Mouse (Mus musculus) myocyte (in vitro differentiated cells): ENCODE data around the gene Mrps26.

ENCODE experiments used
- CEBPB ChIP-seq: IDR thresholded peaks from 2 replicates; pipeline ENCODE4 v1.6.1; 2011; ENCODE audit warnings: mild to moderate bottlenecking, moderate library complexity; ENCODE audit not compliant: poor library complexity, insufficient read depth, severe bottlenecking
- POLR2A ChIP-seq: IDR thresholded peaks from one replicate; pipeline ENCODE4 v1.6.1; 2011; ENCODE audit warnings: low read depth, mild to moderate bottlenecking, control low read depth, moderate library complexity; ENCODE audit not compliant: insufficient read length
- TCF12 ChIP-seq: IDR thresholded peaks from one replicate; pipeline ENCODE4 v1.6.1; 2011; ENCODE audit warnings: mild to moderate bottlenecking, control low read depth; ENCODE audit not compliant: poor library complexity, insufficient read depth, severe bottlenecking

DNA sequence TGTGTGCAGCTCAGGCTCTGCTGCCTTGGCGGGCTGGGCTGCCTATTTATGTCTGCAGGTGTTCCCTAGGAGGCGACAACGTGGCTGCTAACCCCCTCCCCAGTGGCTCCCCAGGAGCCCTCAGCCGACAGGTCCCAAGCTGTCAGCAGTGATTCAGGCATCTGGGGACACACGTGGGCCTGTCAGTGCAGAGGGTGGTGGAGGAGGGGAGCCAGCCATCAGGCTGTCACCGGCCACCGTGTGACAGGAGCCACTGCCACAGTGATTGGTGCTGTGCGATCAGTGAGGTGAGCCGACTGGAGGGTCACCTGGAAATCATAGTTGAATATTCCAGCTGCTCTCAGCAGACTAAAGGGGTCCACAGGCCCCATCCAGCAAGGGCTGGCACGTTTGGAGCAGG, 19.0 kb downstream of the Mrps26 start, which contains the start of gene Avp:
- TF ChIP-seq TCF12 (no peak), CEBPB (no peak), POLR2A (no peak)
